Mouse (Mus musculus): ENCODE results near the gene Osmr. TPM values are rescaled to one million over a fixed set of nuclear protein-coding genes. Genes with fewer than 3 reads are reported as not detected.
A peak's percentile ranks its signal among the peaks of the same experiment; 100 is the strongest.

Osmr gene
- total and polyA plus RNA-seq, 3 experiments, result not detected

- no peak overlapping the region for H3K4me3 ChIP-seq (replicated peaks in 1 of 3; ENCODE audit: low read depth in 2 of 3, low read length in 2 of 3, poor library complexity in 1 of 3)
- H3K9ac ChIP-seq (ENCODE audit: insufficient read depth, low read depth), result no peak overlapping the region
- dilution Hi-C loops (cut with MboI; ENCODE audit: extremely low pct_ligation_motif_present, extremely low pct_unique_long_range_greater_than_20kb, low sequenced_read_pairs) (no loop called here), in situ Hi-C loops (cut with MboI; ENCODE audit: low pct_ligation_motif_present, low pct_unique_long_range_greater_than_20kb, low sequenced_read_pairs) (no loop called here)
- DNase-seq (ENCODE audit: extremely low read depth), result no peak
- no peak overlapping the region for H3K4me2 ChIP-seq (ENCODE audit: insufficient read depth, low read depth, poor library complexity, severe bottlenecking)
- no peaks in the 10 kb centered on the region for H3K27me3 ChIP-seq (replicated peaks)
- H3K79me2 ChIP-seq (replicated peaks; ENCODE audit: control insufficient read depth, extremely low read depth, insufficient read depth, poor library complexity, severe bottlenecking), result no peaks in the 10 kb centered on the region
- H3K9me3 ChIP-seq (replicated peaks; ENCODE audit: low read length), result no peaks in the 10 kb centered on the region
- no peak overlapping the region for H3K27ac ChIP-seq (ENCODE audit: insufficient read depth, low read depth)
- no peak for TF ChIP-seq MEF2A (IDR thresholded peaks at IDR 0.05; ENCODE audit: borderline replicate concordance, low read depth, low read length)
- TF ChIP-seq MAX (IDR thresholded peaks at IDR 0.05; ENCODE audit: low read length), result no peak
- no peak for TF ChIP-seq SIN3A (IDR thresholded peaks at IDR 0.05; ENCODE audit: low read length)
- no peak for TF ChIP-seq ZMIZ1 (IDR thresholded peaks at IDR 0.05; ENCODE audit: low read depth, low read length)
- TF ChIP-seq SMC3 (IDR thresholded peaks at IDR 0.05; ENCODE audit: low read depth, low read length), result no peak
- TF ChIP-seq GABPA (IDR thresholded peaks at IDR 0.05; ENCODE audit: insufficient replicate concordance, low read depth, low read length), result no peak
- TF ChIP-seq MAFK (IDR thresholded peaks at IDR 0.05; ENCODE audit: insufficient replicate concordance, low read length), result no peak
- no peak for TF ChIP-seq USF1 (IDR thresholded peaks at IDR 0.05; ENCODE audit: low read depth, low read length)
- TF ChIP-seq KAT2A (IDR thresholded peaks at IDR 0.05; ENCODE audit: insufficient replicate concordance, low read length), result no peak
- TF ChIP-seq MAZ (IDR thresholded peaks at IDR 0.05; ENCODE audit: low read depth, low read length), result no peak
- TF ChIP-seq BHLHE40 (IDR thresholded peaks at IDR 0.05; ENCODE audit: low read depth, low read length), result no peak
- TF ChIP-seq TBP (conservative IDR thresholded peaks at IDR 0.05; ENCODE audit: low read depth, low read length), result no peak
- H3K4me1 ChIP-seq (ENCODE audit: control insufficient read depth in 1 of 2, insufficient read depth in 2 of 2), result no peaks in the 10 kb centered on the region
- no peaks in the 10 kb centered on the region for H3K36me3 ChIP-seq (replicated peaks in 1 of 2; ENCODE audit: control insufficient read depth in 1 of 2, insufficient read depth in 1 of 2, low read length in 1 of 2)
Observed at GRCm38 (mm10) chr15:6849851-6850250, 24.9 kb downstream of the Osmr start.

GRCm38 (mm10) chr15:6840199-6840598 is 34.6 kb downstream of the Osmr start:
- no peak for TF ChIP-seq USF2 (conservative IDR thresholded peaks at IDR 0.05; ENCODE audit: low read depth, low read length)
- TF ChIP-seq KAT2A (IDR thresholded peaks at IDR 0.05; ENCODE audit: insufficient replicate concordance, low read length), result no peak
- peak; percentile 50 to 71; a peak in 3 of 4 replicates for TF ChIP-seq CTCF (conservative IDR thresholded peaks at IDR 0.05 in 1 of 2, IDR thresholded peaks at IDR 0.05 in 1 of 2; ENCODE audit: low read depth in 2 of 2, low read length in 2 of 2)
- no peak for TF ChIP-seq HCFC1 (IDR thresholded peaks at IDR 0.05; ENCODE audit: low read depth, low read length)
- TF ChIP-seq USF1 (IDR thresholded peaks at IDR 0.05; ENCODE audit: low read depth, low read length), result no peak
- peak; percentile 67 for TF ChIP-seq RAD21 (IDR thresholded peaks at IDR 0.05; ENCODE audit: low read depth, low read length)
- TF ChIP-seq MAZ (IDR thresholded peaks at IDR 0.05; ENCODE audit: low read depth, low read length), result no peak
- TF ChIP-seq ELF1 (IDR thresholded peaks at IDR 0.05; ENCODE audit: low read depth, low read length), result no peak
- TF ChIP-seq MEF2A (IDR thresholded peaks at IDR 0.05; ENCODE audit: borderline replicate concordance, low read depth, low read length), result no peak
- TF ChIP-seq SMC3 (IDR thresholded peaks at IDR 0.05; ENCODE audit: low read depth, low read length), result peak; percentile 62
- dilution Hi-C loops (cut with MboI; ENCODE audit: extremely low pct_ligation_motif_present, extremely low pct_unique_long_range_greater_than_20kb, low sequenced_read_pairs) (no loop called here), in situ Hi-C loops (cut with MboI; ENCODE audit: low pct_ligation_motif_present, low pct_unique_long_range_greater_than_20kb, low sequenced_read_pairs) (no loop called here)
- Histone ChIP-seq H3K4me2 (ENCODE audit: insufficient read depth, low read depth, poor library complexity, severe bottlenecking) (0 out of 2 replicates have a peak overlapping the region, but pooled peaks have one; percentile 4), H3K4me1 (ENCODE audit: control insufficient read depth in 1 of 2, insufficient read depth in 2 of 2) (no peaks in the 10 kb centered on the region), H3K9ac (ENCODE audit: insufficient read depth, low read depth) (no peak overlapping the region), H3K79me2 (replicated peaks; ENCODE audit: control insufficient read depth, extremely low read depth, insufficient read depth, poor library complexity, severe bottlenecking) (no peaks in the 10 kb centered on the region), H3K27ac (ENCODE audit: insufficient read depth, low read depth) (no peak overlapping the region), H3K27me3 (replicated peaks) (peaks cover 7% of the 10 kb centered on the region), H3K4me3 (replicated peaks in 1 of 3; ENCODE audit: low read depth in 2 of 3, low read length in 2 of 3, poor library complexity in 1 of 3) (no peak overlapping the region), H3K9me3 (replicated peaks; ENCODE audit: low read length) (no peaks in the 10 kb centered on the region), H3K36me3 (replicated peaks in 1 of 2; ENCODE audit: control insufficient read depth in 1 of 2, insufficient read depth in 1 of 2, low read length in 1 of 2) (no peaks in the 10 kb centered on the region)
- DNase-seq (ENCODE audit: extremely low read depth), result peak; percentile 31

Data from CH12.LX (cell line).